Mouse (Mus musculus) E14TG2a.4 (cell line): ENCODE measurements around the gene Coq10b.
"Not testable (repeated sequence)": the region's sequence is repeated elsewhere in the genome, so short reads cannot be mapped to it uniquely, and the experiment has no call there.

ENCODE experiments used
- H3K27me3 ChIP-seq: 2 replicates; pipeline ENCODE4 v1.6.1; 2014; ENCODE audit warnings: low read length, control low read depth; ENCODE audit not compliant: insufficient read depth
- H3K36me3 ChIP-seq: 2 replicates; pipeline ENCODE4 v1.6.1; 2014; ENCODE audit warnings: low read length, control low read depth; ENCODE audit not compliant: insufficient read depth
- H3K4me1 ChIP-seq: replicated peaks from 2 replicates; pipeline ENCODE4 v1.6.1; 2014; ENCODE audit warnings: low read depth, low read length, control low read depth
- H3K4me3 ChIP-seq: replicated peaks from 2 replicates; pipeline ENCODE4 v1.5.1; 2014; ENCODE audit warnings: mild to moderate bottlenecking, low read length
- H3K9me3 ChIP-seq: 2 replicates; pipeline ENCODE4 v1.6.1; 2014; ENCODE audit warnings: low read length, control low read depth
- CTCF ChIP-seq: conservative IDR thresholded peaks from 2 replicates; pipeline ENCODE4 v1.5.1; 2014; ENCODE audit warnings: low read length
- NANOG ChIP-seq: IDR thresholded peaks from 2 replicates; pipeline ENCODE4 v1.6.1; 2014; ENCODE audit warnings: borderline replicate concordance, low read length, mixed read lengths
- POU5F1 ChIP-seq: IDR thresholded peaks from 2 replicates; pipeline ENCODE4 v1.6.1; 2014; ENCODE audit warnings: low read length, borderline replicate concordance

The Coq10b gene

DNA sequence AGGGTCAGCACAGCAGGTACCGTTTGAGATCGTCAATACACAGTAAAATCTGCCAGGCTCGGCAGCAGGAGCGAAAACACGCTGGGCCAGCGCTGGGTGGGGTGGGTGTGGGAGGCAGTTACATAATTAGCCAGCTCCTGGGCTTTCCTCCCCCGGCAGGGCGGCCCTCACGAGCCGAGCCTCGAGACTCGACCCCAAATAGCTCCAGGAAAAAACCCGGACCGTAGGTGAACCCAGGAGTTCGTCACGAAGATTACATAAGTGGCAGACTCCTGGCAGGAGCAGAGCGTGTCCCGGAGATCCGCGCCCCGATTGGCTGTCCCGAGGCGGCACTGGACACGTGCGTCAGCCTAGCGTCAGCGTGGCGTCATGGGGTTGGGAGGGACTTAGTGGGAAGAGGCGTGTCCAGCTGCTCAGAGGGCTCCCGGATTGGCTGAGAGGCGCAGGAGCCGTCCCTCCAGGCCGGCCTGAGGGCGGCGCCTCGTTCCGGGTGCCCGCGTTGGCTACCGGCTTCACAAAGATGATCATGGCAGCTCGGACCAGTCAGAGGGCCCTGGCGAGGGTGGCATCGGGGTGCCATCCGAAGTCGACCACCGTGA, at the start of gene Coq10b:
Coq10b (plus strand) TSS at position 416 of the 599 bp plus-strand sequence.
- Histone ChIP-seq H3K9me3 (no peaks in the 10 kb centered on the region), H3K4me1 (peaks cover 31% of the 10 kb centered on the region), H3K36me3 (0 out of 2 replicates have a peak, but pooled peaks cover 17% of the 10 kb centered on the region), H3K4me3 (peak within 1 kb of the TSS; percentile 94), H3K27me3 (peaks cover 5% of the 10 kb centered on the region; the same call in 1 of the 2 replicates)
- TF ChIP-seq NANOG, result no peak

DNA sequence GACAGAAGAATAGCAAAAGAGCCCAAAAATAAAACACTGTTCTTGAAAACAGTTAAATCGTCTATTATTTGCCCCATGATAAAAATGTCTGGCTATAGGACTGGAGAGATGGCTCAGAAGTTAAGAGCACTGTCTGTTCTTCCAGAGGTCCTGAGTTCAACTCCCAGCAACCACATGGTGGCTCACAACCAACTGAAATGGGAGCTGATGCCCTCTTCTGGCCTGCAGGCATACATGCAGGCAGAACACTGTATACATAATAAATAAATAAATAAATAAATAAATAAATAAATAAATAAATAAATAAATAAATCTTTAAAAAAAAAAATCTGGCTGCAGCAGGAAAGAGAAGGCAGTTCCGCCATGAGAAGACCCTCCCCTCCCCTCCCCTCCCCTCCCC, 44.3 kb upstream of the Coq10b start:
- not testable (repeated sequence) for H3K9me3 ChIP-seq, H3K4me3 ChIP-seq, H3K4me1 ChIP-seq, H3K27me3 ChIP-seq
- peaks cover 93% of the 10 kb centered on the region for H3K36me3 ChIP-seq

DNA sequence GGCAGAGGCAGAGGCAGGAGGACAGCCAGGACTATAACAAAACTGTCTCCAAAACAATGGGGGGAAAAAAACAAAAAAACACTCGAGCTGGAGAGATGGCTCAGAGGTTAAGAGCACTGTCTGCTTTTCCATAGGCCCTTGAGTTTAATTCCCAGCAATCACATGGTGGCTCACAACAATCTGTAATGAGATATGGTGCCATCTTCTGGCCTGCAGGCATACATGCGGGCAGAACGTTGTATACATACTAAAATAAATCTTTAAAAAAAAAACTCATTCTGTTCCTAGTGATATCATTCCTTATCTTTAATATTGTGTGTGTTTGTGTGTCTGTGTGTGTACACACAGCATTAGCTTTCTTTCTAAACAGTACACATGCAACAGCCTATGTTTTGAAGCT, 40.1 kb upstream of the Coq10b start:
- no peaks in the 10 kb centered on the region for H3K27me3 ChIP-seq
- no peaks in the 10 kb centered on the region for H3K4me1 ChIP-seq
- H3K9me3 ChIP-seq, result no peaks in the 10 kb centered on the region
- TF ChIP-seq CTCF (peak; percentile 19; the same call in 1 of the 2 replicates), NANOG (no peak)
- H3K36me3 ChIP-seq, result peaks cover 94% of the 10 kb centered on the region
- H3K4me3 ChIP-seq, result no peak overlapping the region

DNA sequence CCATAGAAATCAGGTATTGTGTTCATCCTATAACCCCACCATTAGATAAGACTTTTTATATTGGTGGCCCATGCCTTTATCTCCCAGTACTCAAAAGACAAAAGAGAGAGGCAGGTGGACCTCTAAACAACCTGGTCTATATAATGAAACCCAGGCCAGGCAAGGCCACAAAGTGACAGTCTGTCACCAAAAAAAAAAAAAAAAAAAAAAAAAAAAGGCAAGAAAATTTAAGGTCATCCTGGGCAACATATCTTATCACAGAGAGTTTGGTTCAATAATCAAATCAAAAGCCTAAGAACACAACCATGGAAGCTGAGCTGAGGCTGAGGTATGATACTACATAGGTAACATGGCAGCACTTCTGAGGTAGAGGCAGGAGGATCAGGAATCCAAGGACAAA, 30.7 kb upstream of the Coq10b start:
- H3K27me3 ChIP-seq, result no peaks in the 10 kb centered on the region
- TF ChIP-seq CTCF (no peak), NANOG (no peak), POU5F1 (no peak)
- peaks cover 63% of the 10 kb centered on the region for H3K4me1 ChIP-seq
- H3K9me3 ChIP-seq, result no peaks in the 10 kb centered on the region
- peaks cover 60% of the 10 kb centered on the region for H3K36me3 ChIP-seq
- H3K4me3 ChIP-seq, result no peak overlapping the region

GRCm38 (mm10) chr1:55025656-55026430, 26.7 kb upstream of the Coq10b start:
- TF ChIP-seq CTCF (peak; percentile 18; the same call in 1 of the 2 replicates), NANOG (no peak)
- no peaks in the 10 kb centered on the region for H3K9me3 ChIP-seq
- peaks cover 20% of the 10 kb centered on the region for H3K36me3 ChIP-seq

DNA sequence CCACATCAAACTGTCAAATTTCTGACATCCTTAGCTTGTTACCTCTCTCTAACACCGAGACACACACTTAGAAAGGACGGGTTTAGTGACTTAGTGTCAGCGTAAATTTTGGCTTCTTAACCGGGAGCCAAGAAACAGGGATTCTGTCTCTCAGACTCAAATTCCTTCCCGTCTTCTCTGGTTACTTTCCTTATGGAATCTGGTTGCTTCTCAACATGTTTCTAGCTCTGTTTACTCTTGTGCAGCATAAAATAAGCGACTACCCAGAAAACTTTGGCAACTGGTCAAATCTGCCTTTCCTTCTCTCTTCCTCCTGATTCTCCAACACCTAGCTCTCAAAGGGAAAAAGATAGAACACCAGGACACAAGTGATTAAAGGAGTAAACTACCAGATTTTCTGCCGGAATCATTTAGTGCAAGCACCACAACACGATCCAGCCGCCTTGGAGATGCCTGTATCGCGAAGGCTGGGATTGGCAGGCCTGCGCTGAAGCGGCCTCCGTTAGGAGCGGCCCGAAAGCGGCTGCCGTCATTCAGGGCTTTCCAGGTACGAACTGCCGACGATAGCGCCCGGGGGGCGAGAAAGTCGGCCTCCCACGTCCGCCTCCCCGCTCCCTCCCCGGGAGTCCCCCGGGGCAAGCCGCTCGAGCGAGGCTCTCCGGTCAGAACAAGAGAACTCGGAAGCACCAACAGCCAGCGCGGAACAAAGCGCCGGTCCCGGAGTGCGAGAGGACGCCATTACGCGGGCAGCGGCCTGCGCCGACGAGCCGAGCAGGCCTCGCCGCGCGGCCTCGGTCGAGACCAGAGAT, 25.9 kb upstream of the Coq10b start:
- H3K36me3 ChIP-seq, result peaks cover 20% of the 10 kb centered on the region
- H3K4me3 ChIP-seq, result peak overlapping the region; percentile 99
- no peak for TF ChIP-seq CTCF
- TF ChIP-seq NANOG, result no peak
- no peak for TF ChIP-seq POU5F1
- no peaks in the 10 kb centered on the region for H3K27me3 ChIP-seq
- H3K4me1 ChIP-seq, result peaks cover 80% of the 10 kb centered on the region
- H3K9me3 ChIP-seq, result no peaks in the 10 kb centered on the region

More at GRCm38 (mm10) chr1:55025656-55026430, 26.7 kb upstream of the Coq10b start:
- H3K27me3 ChIP-seq, result no peaks in the 10 kb centered on the region
- peaks cover 80% of the 10 kb centered on the region for H3K4me1 ChIP-seq
- peak overlapping the region; percentile 99 for H3K4me3 ChIP-seq

DNA sequence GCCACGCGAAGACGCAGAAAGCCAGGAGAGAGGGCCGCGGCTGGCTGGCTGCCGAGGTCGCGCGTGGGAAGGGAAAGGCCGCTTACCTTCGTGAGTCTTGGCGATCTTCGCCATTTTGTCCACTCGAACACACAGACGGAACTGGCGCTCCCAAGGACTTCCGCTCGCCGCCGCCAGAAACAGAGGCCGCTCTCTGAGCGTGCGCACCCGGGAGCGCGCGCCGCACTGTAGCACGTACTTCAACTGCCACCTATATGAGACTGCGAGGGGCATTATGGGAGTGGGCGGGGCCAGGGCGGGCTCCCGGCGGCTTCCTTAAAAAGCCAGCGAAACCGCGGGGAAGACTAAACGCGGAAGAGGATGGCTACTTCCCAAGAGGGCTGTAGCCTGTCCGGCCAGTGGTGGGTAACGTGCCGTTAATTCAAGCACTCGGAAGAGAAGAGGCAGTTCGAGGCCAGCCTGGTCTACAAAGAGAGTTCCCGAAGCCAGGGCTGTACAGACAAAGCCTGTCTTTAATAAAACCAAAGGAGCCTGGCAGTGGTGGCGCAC, 25.2 kb upstream of the Coq10b start, which contains the start of gene Sf3b1:
Sf3b1 (minus strand) TSS at position 229 of the 549 bp plus-strand sequence.
- Histone ChIP-seq H3K27me3 (no peaks in the 10 kb centered on the region), H3K4me1 (peaks cover 79% of the 10 kb centered on the region), H3K36me3 (peaks cover 20% of the 10 kb centered on the region), H3K4me3 (peak within 1 kb of the TSS; percentile 99), H3K9me3 (no peaks in the 10 kb centered on the region)
- TF ChIP-seq CTCF (no peak), NANOG (no peak), POU5F1 (no peak)

DNA sequence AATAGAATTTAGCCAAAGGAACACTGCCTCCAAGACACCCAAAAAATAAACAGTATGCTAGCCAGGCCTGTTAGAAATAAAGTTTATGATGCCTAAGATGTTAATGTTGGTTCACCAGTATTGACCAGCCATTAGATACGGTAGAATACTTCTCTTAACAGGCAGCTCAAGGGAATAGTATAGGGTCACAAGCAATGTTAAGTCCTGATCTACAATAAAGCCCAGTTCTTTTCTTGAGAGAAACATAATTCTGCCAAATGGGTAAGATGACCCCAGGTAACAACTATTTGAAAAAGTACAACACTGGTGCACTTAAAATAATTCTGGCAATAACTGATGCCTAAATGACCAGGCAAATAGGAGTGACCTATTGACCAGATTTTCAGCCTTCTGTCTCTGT, 24.6 kb upstream of the Coq10b start:
- Histone ChIP-seq H3K9me3 (no peaks in the 10 kb centered on the region), H3K4me1 (peaks cover 75% of the 10 kb centered on the region), H3K4me3 (peak overlapping the region; percentile 99), H3K27me3 (no peaks in the 10 kb centered on the region), H3K36me3 (peaks cover 16% of the 10 kb centered on the region)
- no peak for TF ChIP-seq CTCF
- TF ChIP-seq NANOG, result no peak
- no peak for TF ChIP-seq POU5F1
